Mouse (Mus musculus) testis, adult 2 months (tissue): Measurements from ENCODE around the gene Synj2. TPM values are rescaled to one million over a fixed set of nuclear protein-coding genes. Genes with fewer than 3 reads are reported as not detected.

Experiments used
- H3K27ac ChIP-seq: fragments of 200-500 bp; 2 replicates; pipeline ENCODE4 v1.5.1; 2012; ENCODE audit warnings: low read depth, low read length; ENCODE audit not compliant: control insufficient read depth, insufficient read depth
- H3K27me3 ChIP-seq: fragments of 200-500 bp; 2 replicates; pipeline ENCODE4 v1.6.1; 2012; ENCODE audit warnings: mild to moderate bottlenecking, low read length, moderate library complexity; ENCODE audit not compliant: control insufficient read depth, insufficient read depth
- H3K36me3 ChIP-seq: fragments of 200-500 bp; 2 replicates; pipeline ENCODE4 v1.6.1; 2012; ENCODE audit warnings: mild to moderate bottlenecking, low read length; ENCODE audit not compliant: control insufficient read depth, insufficient read depth
- H3K4me1 ChIP-seq: fragments of 200-500 bp; 2 replicates; pipeline ENCODE4 v1.6.1; 2012; ENCODE audit warnings: low read length; ENCODE audit not compliant: control insufficient read depth, insufficient read depth
- H3K4me3 ChIP-seq: fragments of 200-500 bp; 2 replicates; pipeline ENCODE4 v1.5.1; 2012; ENCODE audit warnings: low read depth, mild to moderate bottlenecking, low read length, moderate library complexity, mixed read lengths; ENCODE audit not compliant: control insufficient read depth
- CTCF ChIP-seq: fragments of 200-500 bp; IDR thresholded peaks from 2 replicates; pipeline ENCODE4 v1.5.1; 2012; ENCODE audit warnings: low read depth, mild to moderate bottlenecking, inconsistent platforms, low read length, moderate library complexity; ENCODE audit not compliant: control insufficient read depth, insufficient read depth, insufficient replicate concordance
- POLR2A ChIP-seq: fragments of 200-500 bp; IDR thresholded peaks from 2 replicates; pipeline ENCODE4 v1.6.1; 2012; ENCODE audit warnings: low read depth, mild to moderate bottlenecking, inconsistent platforms, low read length, moderate library complexity; ENCODE audit not compliant: control insufficient read depth
- polyA plus RNA-seq: library from polyadenylated mRNA; depleted of rRNA; stranded (reverse); fragments of >200 nt; gene quantifications from 2 replicates; pipeline ENCODE4 v1.2.3, GENCODE M21; 2012

The Synj2 gene
- polyA plus RNA-seq, 1 experiment: 32.9 TPM

- Histone ChIP-seq H3K4me3 (no peak overlapping the region), H3K4me1 (peaks cover 6% of the 10 kb centered on the region), H3K27ac (no peak overlapping the region), H3K36me3 (no peaks in the 10 kb centered on the region), H3K27me3 (no peaks in the 10 kb centered on the region)
- no peak for TF ChIP-seq POLR2A
- TF ChIP-seq CTCF: no peak
Observed at GRCm38 (mm10) chr17:5935680-5936079, 5.4 kb upstream of the Synj2 start.

DNA sequence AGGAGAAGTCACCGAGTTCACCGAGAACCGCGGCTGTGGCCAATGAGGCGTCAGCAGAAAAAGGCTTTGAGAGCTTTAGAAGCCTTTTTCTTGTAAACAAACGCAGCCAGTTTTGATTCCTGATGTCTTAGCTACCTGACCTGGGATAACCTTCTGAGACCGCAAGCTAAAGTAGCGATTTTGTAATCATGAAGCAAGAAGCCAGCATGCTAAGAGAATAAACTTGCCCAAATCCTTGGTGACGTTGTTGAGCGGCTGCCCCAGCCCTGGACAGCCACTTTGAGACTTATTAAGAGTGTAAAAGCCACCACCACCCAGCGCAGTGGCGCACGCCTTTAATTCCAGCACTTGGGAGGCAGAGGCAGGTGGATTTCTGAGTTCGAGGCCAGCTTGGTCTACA is 4.8 kb upstream of the Synj2 start:
- Histone ChIP-seq H3K4me3 (no peak overlapping the region), H3K36me3 (no peaks in the 10 kb centered on the region), H3K4me1 (peaks cover 6% of the 10 kb centered on the region), H3K27ac (no peak overlapping the region; the same call in 1 of the 2 replicates), H3K27me3 (no peaks in the 10 kb centered on the region)
- TF ChIP-seq POLR2A: no peak
- TF ChIP-seq CTCF: no peak

- Histone ChIP-seq H3K4me1 (peaks cover 8% of the 10 kb centered on the region), H3K36me3 (no peaks in the 10 kb centered on the region), H3K4me3 (no peak overlapping the region), H3K27ac (peak overlapping the region; percentile 78), H3K27me3 (no peaks in the 10 kb centered on the region)
- TF ChIP-seq POLR2A: no peak
- no peak for TF ChIP-seq CTCF
Observed at GRCm38 (mm10) chr17:5937441-5937840, 3.6 kb upstream of the Synj2 start.

GRCm38 (mm10) chr17:5939871-5940270 is 1.2 kb upstream of the Synj2 start:
- Histone ChIP-seq H3K36me3 (no peaks in the 10 kb centered on the region), H3K4me3 (no peak overlapping the region), H3K4me1 (peaks cover 5% of the 10 kb centered on the region; the same call in 1 of the 2 replicates), H3K27me3 (no peaks in the 10 kb centered on the region), H3K27ac (no peak overlapping the region)
- TF ChIP-seq CTCF (no peak), POLR2A (no peak)

- no peak for TF ChIP-seq POLR2A
- peak; percentile 46; the same call in 1 of the 2 replicates for TF ChIP-seq CTCF
- peaks cover 2% of the 10 kb centered on the region; the same call in 1 of the 2 replicates for H3K4me1 ChIP-seq
- H3K4me3 ChIP-seq: peak overlapping the region; percentile 71
- H3K27me3 ChIP-seq: no peaks in the 10 kb centered on the region
- H3K27ac ChIP-seq: peak overlapping the region; percentile 64; the same call in 1 of the 2 replicates
- no peaks in the 10 kb centered on the region for H3K36me3 ChIP-seq
Observed at GRCm38 (mm10) chr17:5940792-5941191, 288 bp upstream of the Synj2 start.

GRCm38 (mm10) chr17:5942156-5942555 is 1.1 kb downstream of the Synj2 start:
- H3K4me3 ChIP-seq: no peak overlapping the region; the same call in 1 of the 2 replicates
- H3K4me1 ChIP-seq: peaks cover 2% of the 10 kb centered on the region; the same call in 1 of the 2 replicates
- no peaks in the 10 kb centered on the region for H3K27me3 ChIP-seq
- 0 out of 2 replicates have a peak overlapping the region, but pooled peaks have one; percentile 75 for H3K27ac ChIP-seq
- TF ChIP-seq POLR2A (no peak), CTCF (no peak)
- no peaks in the 10 kb centered on the region for H3K36me3 ChIP-seq

GRCm38 (mm10) chr17:5943053-5943452 is 2.0 kb downstream of the Synj2 start:
- TF ChIP-seq POLR2A (no peak), CTCF (no peak)
- Histone ChIP-seq H3K27ac (peak overlapping the region; percentile 68; the same call in 1 of the 2 replicates), H3K4me3 (no peak overlapping the region), H3K36me3 (no peaks in the 10 kb centered on the region), H3K4me1 (peaks cover 2% of the 10 kb centered on the region; the same call in 1 of the 2 replicates), H3K27me3 (no peaks in the 10 kb centered on the region)
